13 mouse cellular contexts compared by ENCODE assay signal in the genomic region with DNA sequence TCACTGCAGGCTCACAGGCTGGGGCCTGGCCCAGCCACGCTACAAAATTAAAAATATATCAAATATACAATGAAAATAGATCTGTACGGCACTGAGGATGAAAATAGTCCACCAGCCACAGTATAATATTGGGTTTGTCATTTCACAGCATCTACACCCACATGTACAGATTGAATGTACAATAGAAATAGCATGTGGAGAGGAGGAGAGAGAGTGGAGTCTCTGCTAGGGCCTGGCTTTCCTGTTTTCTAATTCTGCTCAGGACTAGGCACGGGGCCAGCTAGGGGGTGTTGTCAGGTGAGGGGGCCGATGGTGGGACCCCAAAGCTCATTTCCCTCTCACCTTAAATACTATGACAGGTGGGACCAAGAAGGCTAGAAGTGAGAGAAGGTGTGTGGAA. TPM values are rescaled to one million over a fixed set of nuclear protein-coding genes. Genes with fewer than 3 reads are reported as not detected.
"Had no signal": no experiment of that assay in that cellular context is flagged by ENCODE, and none has a peak within 500 bp of the region (broad histone marks: within the 10 kb centered on the region; RNA-seq: fewer than 3 reads in every experiment).

No protein-coding gene starts in this region.

- DNase-seq: kidney, adult 2 months; kidney, postnatal 25 days; liver; liver, embryonic 13.5 days; liver, postnatal 0 days; thymus, postnatal 36 days had no signal

- H3K27ac ChIP-seq: intestine, embryonic 15.5 days; kidney, embryonic 15.5 days; limb, embryonic 12.5 days; liver, embryonic 13.5 days; midbrain, embryonic 12.5 days; stomach, postnatal 0 days had no signal

- H3K4me3 ChIP-seq: intestine, embryonic 15.5 days; kidney, embryonic 15.5 days; limb, embryonic 12.5 days; liver, embryonic 13.5 days; midbrain, embryonic 12.5 days had no signal

- H3K4me1 ChIP-seq: intestine, embryonic 15.5 days; limb, embryonic 12.5 days; liver, embryonic 13.5 days had no signal

RNA-seq across cellular contexts. Expression of a gene that starts 9.7 kb away (rescaled TPM):
- total RNA-seq: megakaryocyte-erythroid progenitor cell, adult 5-6 weeks had no signal
- polyA plus RNA-seq: limb, embryonic 12.5 days; liver, embryonic 13.5 days; liver, postnatal 0 days; thymus, postnatal 0 days had no signal

RNA-seq across cellular contexts. Expression of a gene that starts 48.8 kb away (rescaled TPM):
- total RNA-seq: megakaryocyte-erythroid progenitor cell, adult 5-6 weeks had no signal
